Mouse (Mus musculus) lung, adult 2 months (tissue): ENCODE data around the gene Rnf222.

ENCODE experiments used
- CTCF ChIP-seq: fragments of 200-500 bp; IDR thresholded peaks from 2 replicates; pipeline ENCODE4 v1.5.1; 2011; ENCODE audit warnings: mild to moderate bottlenecking, low read length, control low read depth; ENCODE audit not compliant: insufficient read depth
- POLR2A ChIP-seq: fragments of 200-500 bp; IDR thresholded peaks from 2 replicates; pipeline ENCODE4 v1.6.1; 2011; ENCODE audit warnings: low read depth, mild to moderate bottlenecking, control low read depth, low read length, borderline replicate concordance; ENCODE audit errors: extremely low read depth

- TF ChIP-seq CTCF (no peak), POLR2A (no peak)
These were observed 18.9 kb downstream of the Rnf222 start for GRCm38 (mm10) chr11:68907251-68907650.
